Mouse (Mus musculus): ENCODE results near the gene Tbc1d19. TPM values are rescaled to one million over a fixed set of nuclear protein-coding genes. Genes with fewer than 3 reads are reported as not detected.

Gene Tbc1d19
- polyA plus RNA-seq, 1 experiment from 2014 or later = 71.5 TPM

Other genes starting within 250 kb of the Tbc1d19 start
- gene Cckar, start 101.9 kb upstream of the Tbc1d19 start, polyA plus RNA-seq (2015; fragmentation: Nextera tagmentation; extraction: Ambion mirVana) = 0.70 and 3.8 TPM in 2 replicates
- gene Stim2, start 188.9 kb downstream of the Tbc1d19 start, polyA plus RNA-seq (2015; fragmentation: Nextera tagmentation; extraction: Ambion mirVana) = 22.1 and 31.3 TPM in 2 replicates